Mouse (Mus musculus): ENCODE measurements around the gene Exoc4. TPM values are rescaled to one million over a fixed set of nuclear protein-coding genes. Genes with fewer than 3 reads are reported as not detected.

Gene Exoc4
- polyA plus RNA-seq, 1 experiment from 2014 or later = 9.5 TPM

DNA sequence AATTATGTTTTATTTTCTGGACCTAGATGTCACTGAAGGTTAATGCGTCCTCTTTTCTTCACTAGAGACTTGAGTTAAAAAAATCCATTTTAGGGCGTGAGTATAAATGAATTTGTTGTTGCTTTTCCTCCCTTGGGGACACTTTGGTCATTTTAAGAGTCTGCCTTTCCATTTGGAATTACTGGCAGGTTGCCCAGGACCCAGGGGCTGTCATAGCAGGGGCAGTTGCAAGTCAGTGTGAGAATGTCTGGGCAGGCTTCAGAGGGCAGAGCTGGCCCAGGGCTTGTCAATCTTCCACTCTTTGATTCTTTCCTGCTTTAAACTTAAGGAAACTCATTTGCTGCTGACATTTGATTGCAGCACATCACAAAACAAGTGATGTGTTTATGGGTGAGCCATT, 45.7 kb downstream of the Exoc4 start:
- DNase-seq (ENCODE audit: low spot score) (no peak), ATAC-seq (ENCODE audit: low FRiP score, low TSS enrichment) (no peak)
- Histone ChIP-seq H3K27ac (replicated peaks) (no peak overlapping the region), H3K36me3 (ENCODE audit: control insufficient read depth, insufficient read depth, low read length) (no peaks in the 10 kb centered on the region), H3K4me2 (replicated peaks; ENCODE audit: low read depth) (no peak overlapping the region), H3K9ac (ENCODE audit: low read length) (no peak overlapping the region), H3K9me3 (ENCODE audit: control insufficient read depth, low read length) (no peaks in the 10 kb centered on the region), H3K27me3 (ENCODE audit: control insufficient read depth, insufficient read depth, low read length) (no peaks in the 10 kb centered on the region), H3K4me3 (ENCODE audit: low read depth, low read length) (no peak overlapping the region), H3K4me1 (replicated peaks; ENCODE audit: control insufficient read depth, insufficient read depth) (no peaks in the 10 kb centered on the region)
- 62% methylated on average over 2 of the region's 2 CpGs for WGBS
- no peak for TF ChIP-seq CTCF (IDR thresholded peaks at IDR 0.05; ENCODE audit: low read depth)
- no peak for TF ChIP-seq EP300 (optimal IDR thresholded peaks at IDR 0.05)

DNA sequence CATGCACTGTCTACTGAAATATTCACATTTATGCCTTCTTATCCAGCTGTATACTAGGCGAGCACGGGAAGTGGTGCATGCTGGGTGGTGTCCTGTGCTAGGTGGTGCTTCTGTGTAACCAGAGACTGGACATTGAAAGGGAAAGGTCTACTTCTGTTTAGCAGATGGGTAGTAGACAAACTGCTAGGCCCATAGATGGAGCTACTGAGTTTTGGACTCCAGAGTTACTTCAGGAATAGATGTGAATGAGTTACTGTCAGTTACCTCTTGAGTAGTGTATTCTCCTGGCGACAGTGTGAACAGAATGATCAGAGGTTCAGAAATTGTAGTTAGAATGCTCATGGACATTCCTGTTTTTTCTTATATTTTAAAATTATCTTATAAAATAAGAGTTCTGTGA, 48.7 kb downstream of the Exoc4 start:
- Histone ChIP-seq H3K4me3 (ENCODE audit: low read depth, low read length) (no peak overlapping the region), H3K9me3 (ENCODE audit: control insufficient read depth, low read length) (no peaks in the 10 kb centered on the region), H3K4me2 (replicated peaks; ENCODE audit: low read depth) (no peak overlapping the region), H3K27ac (replicated peaks) (no peak overlapping the region), H3K9ac (ENCODE audit: low read length) (no peak overlapping the region), H3K4me1 (replicated peaks; ENCODE audit: control insufficient read depth, insufficient read depth) (no peaks in the 10 kb centered on the region), H3K27me3 (ENCODE audit: control insufficient read depth, insufficient read depth, low read length) (no peaks in the 10 kb centered on the region), H3K36me3 (ENCODE audit: control insufficient read depth, insufficient read depth, low read length) (no peaks in the 10 kb centered on the region)
- DNase-seq (ENCODE audit: low spot score) (no peak), ATAC-seq (ENCODE audit: low FRiP score, low TSS enrichment) (no peak)
- TF ChIP-seq CTCF (IDR thresholded peaks at IDR 0.05; ENCODE audit: low read depth) (peak; percentile 33; the same call in 1 of the 2 replicates), EP300 (optimal IDR thresholded peaks at IDR 0.05) (no peak)
- 86% methylated on average over 3 of the region's 3 CpGs for WGBS

DNA sequence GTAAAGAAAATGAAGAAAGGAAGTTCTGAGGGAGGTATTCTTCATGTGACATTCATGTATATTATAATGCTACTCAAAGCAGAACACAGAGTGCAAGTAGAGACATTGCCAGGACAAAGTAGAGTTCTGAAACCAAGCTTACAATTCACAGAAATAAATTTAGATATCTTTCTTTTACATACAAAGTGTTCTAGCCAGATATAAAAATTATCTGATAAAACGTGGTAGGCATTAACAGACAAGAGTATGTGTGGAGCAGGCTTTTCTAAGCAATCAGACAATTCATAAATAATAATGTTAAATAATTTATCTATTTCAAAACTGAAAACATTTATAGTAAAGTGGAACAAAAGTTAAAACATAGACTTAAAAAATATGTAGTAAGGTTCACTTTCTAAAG, 49.9 kb downstream of the Exoc4 start:
- 43% methylated on average over 1 of the region's 1 CpGs for WGBS
- Histone ChIP-seq H3K9ac (ENCODE audit: low read length) (no peak overlapping the region), H3K27me3 (ENCODE audit: control insufficient read depth, insufficient read depth, low read length) (no peaks in the 10 kb centered on the region), H3K4me3 (ENCODE audit: low read depth, low read length) (no peak overlapping the region), H3K4me1 (replicated peaks; ENCODE audit: control insufficient read depth, insufficient read depth) (no peaks in the 10 kb centered on the region), H3K27ac (replicated peaks) (no peak overlapping the region), H3K36me3 (ENCODE audit: control insufficient read depth, insufficient read depth, low read length) (no peaks in the 10 kb centered on the region), H3K4me2 (replicated peaks; ENCODE audit: low read depth) (no peak overlapping the region), H3K9me3 (ENCODE audit: control insufficient read depth, low read length) (no peaks in the 10 kb centered on the region)
- TF ChIP-seq CTCF (IDR thresholded peaks at IDR 0.05; ENCODE audit: low read depth) = no peak
- TF ChIP-seq EP300 (optimal IDR thresholded peaks at IDR 0.05) = no peak
- DNase-seq (ENCODE audit: low spot score) (no peak), ATAC-seq (ENCODE audit: low FRiP score, low TSS enrichment) (no peak)

- no peaks in the 10 kb centered on the region for H3K9me3 ChIP-seq (ENCODE audit: control insufficient read depth, low read length)
- no peak overlapping the region for H3K4me3 ChIP-seq (ENCODE audit: low read depth, low read length)
- TF ChIP-seq CTCF (IDR thresholded peaks at IDR 0.05; ENCODE audit: low read depth) = no peak
- TF ChIP-seq EP300 (optimal IDR thresholded peaks at IDR 0.05) = no peak
- no peaks in the 10 kb centered on the region for H3K4me1 ChIP-seq (replicated peaks; ENCODE audit: control insufficient read depth, insufficient read depth)
- no peak overlapping the region for H3K27ac ChIP-seq (replicated peaks)
- no peaks in the 10 kb centered on the region for H3K27me3 ChIP-seq (ENCODE audit: control insufficient read depth, insufficient read depth, low read length)
- H3K36me3 ChIP-seq (ENCODE audit: control insufficient read depth, insufficient read depth, low read length) = no peaks in the 10 kb centered on the region
- no peak overlapping the region for H3K9ac ChIP-seq (ENCODE audit: low read length)
- no peak overlapping the region for H3K4me2 ChIP-seq (replicated peaks; ENCODE audit: low read depth)
- DNase-seq (ENCODE audit: low spot score) (no peak), ATAC-seq (ENCODE audit: low FRiP score, low TSS enrichment) (no peak)
- 43% methylated on average over 1 of the region's 1 CpGs for WGBS
These were observed 57.1 kb downstream of the Exoc4 start for GRCm38 (mm10) chr6:33305996-33306395.

DNA sequence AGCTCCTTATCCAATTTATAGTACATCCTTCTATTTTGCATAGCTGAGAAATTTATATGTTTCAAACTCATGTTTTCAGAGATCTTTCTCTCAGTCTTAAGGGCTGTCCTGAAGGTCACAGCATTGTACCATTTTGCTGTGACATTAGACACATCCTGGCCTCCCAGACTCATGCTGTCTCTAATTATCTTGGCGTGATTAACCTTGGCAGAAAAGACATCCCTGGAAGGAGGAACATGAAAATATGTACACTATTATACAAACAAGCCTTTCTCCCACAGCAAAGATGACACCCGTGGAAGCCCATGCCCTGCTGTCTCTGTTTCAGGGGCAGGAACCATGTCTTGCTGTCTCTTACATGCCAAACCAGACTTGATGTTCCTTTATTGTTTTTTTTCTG, 59.8 kb downstream of the Exoc4 start:
- H3K27me3 ChIP-seq (ENCODE audit: control insufficient read depth, insufficient read depth, low read length) = no peaks in the 10 kb centered on the region
- no peak overlapping the region for H3K4me3 ChIP-seq (ENCODE audit: low read depth, low read length)
- no peak for TF ChIP-seq EP300 (optimal IDR thresholded peaks at IDR 0.05)
- no peak for TF ChIP-seq CTCF (IDR thresholded peaks at IDR 0.05; ENCODE audit: low read depth)
- H3K4me1 ChIP-seq (replicated peaks; ENCODE audit: control insufficient read depth, insufficient read depth) = no peaks in the 10 kb centered on the region
- WGBS = 76% methylated on average over 2 of the region's 2 CpGs
- no peak for ATAC-seq (ENCODE audit: low FRiP score, low TSS enrichment)
- H3K27ac ChIP-seq (replicated peaks) = no peak overlapping the region
- H3K4me2 ChIP-seq (replicated peaks; ENCODE audit: low read depth) = no peak overlapping the region
- H3K9me3 ChIP-seq (ENCODE audit: control insufficient read depth, low read length) = no peaks in the 10 kb centered on the region
- no peaks in the 10 kb centered on the region for H3K36me3 ChIP-seq (ENCODE audit: control insufficient read depth, insufficient read depth, low read length)
- no peak overlapping the region for H3K9ac ChIP-seq (ENCODE audit: low read length)
- DNase-seq (ENCODE audit: low spot score) = no peak

- no peak overlapping the region for H3K4me2 ChIP-seq (replicated peaks; ENCODE audit: low read depth)
- no peaks in the 10 kb centered on the region for H3K27me3 ChIP-seq (ENCODE audit: control insufficient read depth, insufficient read depth, low read length)
- H3K9ac ChIP-seq (ENCODE audit: low read length) = no peak overlapping the region
- DNase-seq (ENCODE audit: low spot score) = no peak
- H3K27ac ChIP-seq (replicated peaks) = no peak overlapping the region
- H3K36me3 ChIP-seq (ENCODE audit: control insufficient read depth, insufficient read depth, low read length) = no peaks in the 10 kb centered on the region
- no peak for TF ChIP-seq CTCF (IDR thresholded peaks at IDR 0.05; ENCODE audit: low read depth)
- TF ChIP-seq EP300 (optimal IDR thresholded peaks at IDR 0.05) = no peak
- H3K4me3 ChIP-seq (ENCODE audit: low read depth, low read length) = no peak overlapping the region
- H3K9me3 ChIP-seq (ENCODE audit: control insufficient read depth, low read length) = no peaks in the 10 kb centered on the region
- WGBS = 93% methylated on average over 1 of the region's 1 CpGs
- no peaks in the 10 kb centered on the region for H3K4me1 ChIP-seq (replicated peaks; ENCODE audit: control insufficient read depth, insufficient read depth)
- no peak for ATAC-seq (ENCODE audit: low FRiP score, low TSS enrichment)
These were observed 61.6 kb downstream of the Exoc4 start for GRCm38 (mm10) chr6:33310486-33310885.
